Mouse (Mus musculus) embryonic facial prominence, embryonic 11.5 days (tissue): Measurements from ENCODE around the gene Dcaf12. TPM values are rescaled to one million over a fixed set of nuclear protein-coding genes. Genes with fewer than 3 reads are reported as not detected.

Source experiments
- ATAC-seq: fragments of 200-750 bp; cut with Nextera tagmentation; replicated peaks from 2 replicates; pipeline ENCODE4 v1.8.0; 2017; ENCODE audit warnings: low read depth; ENCODE audit not compliant: insufficient number of reproducible peaks, low FRiP score, low TSS enrichment
- DNase-seq: peaks from one replicate; pipeline ENCODE4 v3.0.0-alpha.2; 2015; ENCODE audit warnings: low spot score
- H3K27ac ChIP-seq: fragments of 300-500 bp; sonication (generic); replicated peaks from 2 replicates; pipeline ENCODE4 v1.5.1; 2014; ENCODE audit warnings: mild to moderate bottlenecking, low read depth, low read length, control low read depth
- H3K27me3 ChIP-seq: fragments of 300-500 bp; sonication (generic); 2 replicates; pipeline ENCODE4 v1.6.1; 2014; ENCODE audit warnings: mild to moderate bottlenecking, low read length, moderate library complexity, mixed read lengths; ENCODE audit not compliant: control insufficient read depth, insufficient read depth
- H3K36me3 ChIP-seq: fragments of 300-500 bp; sonication (generic); replicated peaks from 2 replicates; pipeline ENCODE4 v1.6.1; 2014; ENCODE audit warnings: low read depth, mild to moderate bottlenecking, low read length, moderate library complexity, mixed read lengths; ENCODE audit not compliant: control insufficient read depth, insufficient read depth
- H3K4me1 ChIP-seq: fragments of 300-500 bp; sonication (generic); 2 replicates; pipeline ENCODE4 v1.6.1; 2014; ENCODE audit warnings: low read length, mixed read lengths; ENCODE audit not compliant: control insufficient read depth, insufficient read depth
- H3K4me2 ChIP-seq: fragments of 300-500 bp; sonication (generic); 2 replicates; pipeline ENCODE4 v1.6.1; 2014; ENCODE audit warnings: low read depth, mild to moderate bottlenecking, control low read depth, low read length, moderate library complexity
- H3K4me3 ChIP-seq: fragments of 300-500 bp; sonication (generic); 2 replicates; pipeline ENCODE4 v1.5.1; 2014; ENCODE audit warnings: low read depth, low read length, control low read depth
- H3K9ac ChIP-seq: fragments of 300-500 bp; sonication (generic); replicated peaks from 2 replicates; pipeline ENCODE4 v1.6.1; 2014; ENCODE audit warnings: mild to moderate bottlenecking, control low read depth, low read length
- H3K9me3 ChIP-seq: fragments of 300-500 bp; sonication (generic); replicated peaks from 2 replicates; pipeline ENCODE4 v1.6.1; 2016; ENCODE audit warnings: mild to moderate bottlenecking, low read length, inconsistent platforms, mixed read lengths; ENCODE audit not compliant: control insufficient read depth
- WGBS: fragments of 180-500 bp; shearing (Covaris S2); extraction: QIAGEN DNeasy Blood & Tissue Kit; methylation state at CpG from one replicate; pipeline ENCODE4 v1.1.7; 2014; 5-methylcytosine and 5-hydroxymethylcytosine counted together
- polyA plus RNA-seq: library from polyadenylated mRNA; unstranded; fragments of >200 nt; fragmentation: Nextera tagmentation; extraction: Ambion mirVana; gene quantifications from 2 replicates; pipeline ENCODE4 v1.2.1, GENCODE M21; 2014

Gene Dcaf12
- polyA plus RNA-seq, 1 experiment from 2014 or later, result 48.3 TPM

DNA sequence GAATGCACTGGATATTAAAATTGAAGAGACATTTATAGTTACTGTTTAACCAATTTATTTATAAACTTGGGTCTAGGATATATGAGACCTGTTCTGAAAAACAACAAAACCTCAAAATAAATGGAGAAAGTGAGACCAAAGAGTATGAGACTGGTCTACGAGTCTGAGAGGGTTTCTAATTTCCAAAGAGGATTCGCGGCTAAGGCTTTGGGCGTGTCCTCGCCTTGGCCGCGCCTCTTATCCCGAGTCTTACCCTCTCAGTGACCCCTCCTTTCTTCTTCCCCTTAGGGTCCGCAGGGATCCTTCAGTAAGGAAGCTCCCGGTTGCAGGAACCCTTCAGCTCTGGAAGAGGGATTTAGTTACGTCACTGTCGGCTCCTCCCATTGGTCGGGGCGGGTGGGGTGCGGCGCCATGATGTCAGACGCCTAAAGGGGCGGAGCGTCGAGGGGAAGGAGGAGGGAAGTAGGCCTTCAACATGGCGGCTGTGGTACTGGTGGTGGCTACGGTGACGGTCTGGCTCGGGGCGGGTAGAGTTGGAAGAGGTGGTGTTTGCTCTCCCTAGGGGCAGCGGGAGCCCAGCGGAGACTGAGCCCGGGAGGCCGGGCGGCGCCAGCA is 34.0 kb upstream of the Dcaf12 start, which contains the start of gene Ubap1:
TSS of gene Ubap1 (plus strand) at position 413 of the 615 bp plus-strand sequence.
- peak within 1 kb of the TSS; percentile 69 for H3K9ac ChIP-seq
- H3K9me3 ChIP-seq, result no peaks in the 10 kb centered on the region
- WGBS, result under 1% methylated on average over 31 of the region's 31 CpGs
- peak within 1 kb of the TSS; percentile 34 for H3K4me2 ChIP-seq
- peak within 1 kb of the TSS; percentile 63 for H3K27ac ChIP-seq
- H3K36me3 ChIP-seq, result peaks cover 3% of the 10 kb centered on the region; the same call in 1 of the 2 replicates
- ATAC-seq, result peak; percentile 98
- peak within 1 kb of the TSS; percentile 79 for H3K4me3 ChIP-seq
- no peaks in the 10 kb centered on the region for H3K27me3 ChIP-seq
- no peaks in the 10 kb centered on the region for H3K4me1 ChIP-seq
- peak; percentile 99 for DNase-seq

DNA sequence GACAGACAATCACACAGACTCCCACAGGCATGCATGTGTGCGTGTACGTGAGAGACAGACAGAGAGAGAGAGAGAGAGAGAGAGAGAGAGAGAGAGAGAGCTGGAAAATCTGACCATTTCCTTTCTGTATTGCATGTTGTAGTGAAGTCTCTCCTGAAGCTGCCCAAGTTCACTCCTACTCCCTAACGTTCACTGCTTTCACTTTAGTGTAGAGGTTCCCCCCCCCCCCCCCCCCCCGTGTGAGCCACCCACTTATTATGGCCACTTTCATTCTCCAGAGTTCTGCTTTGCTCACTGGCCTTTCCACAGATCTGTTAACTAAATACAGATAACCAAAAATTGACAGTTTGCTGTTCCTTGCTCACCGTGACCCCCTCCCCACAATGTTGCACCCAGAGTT is 33.1 kb upstream of the Dcaf12 start:
- peaks cover 2% of the 10 kb centered on the region; the same call in 1 of the 2 replicates for H3K36me3 ChIP-seq
- ATAC-seq (no peak), DNase-seq (no peak)
- H3K9me3 ChIP-seq, result no peaks in the 10 kb centered on the region
- no peak overlapping the region for H3K9ac ChIP-seq
- no peak overlapping the region for H3K4me3 ChIP-seq
- 67% methylated on average over 3 of the region's 5 CpGs for WGBS
- no peak overlapping the region for H3K27ac ChIP-seq
- H3K4me1 ChIP-seq, result no peaks in the 10 kb centered on the region
- H3K27me3 ChIP-seq, result no peaks in the 10 kb centered on the region
- no peak overlapping the region for H3K4me2 ChIP-seq

DNA sequence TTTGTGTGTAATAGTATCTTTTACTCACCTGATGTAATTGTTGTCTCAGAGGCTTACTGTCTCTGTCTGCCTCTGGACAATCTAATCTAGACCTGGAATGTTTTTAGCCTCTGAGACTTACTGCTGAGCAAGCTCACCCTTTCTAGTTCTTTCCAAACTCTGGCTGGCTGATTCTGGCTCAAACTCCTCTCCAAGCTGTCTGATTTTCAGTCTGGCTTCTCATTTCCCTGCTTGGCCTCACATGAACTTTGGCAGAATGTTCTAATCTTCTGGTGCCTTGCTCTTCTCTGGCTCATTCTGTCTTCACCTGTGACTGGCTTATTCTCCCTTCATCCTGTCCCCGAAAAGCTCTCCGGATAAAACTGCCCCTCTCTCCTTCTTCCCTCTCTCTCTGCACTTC is 31.3 kb upstream of the Dcaf12 start:
- ATAC-seq (no peak), DNase-seq (no peak)
- H3K9ac ChIP-seq, result no peak overlapping the region
- WGBS, result 63% methylated on average over 2 of the region's 2 CpGs
- H3K4me2 ChIP-seq, result no peak overlapping the region
- H3K4me1 ChIP-seq, result no peaks in the 10 kb centered on the region
- H3K27me3 ChIP-seq, result no peaks in the 10 kb centered on the region
- no peaks in the 10 kb centered on the region for H3K36me3 ChIP-seq
- H3K9me3 ChIP-seq, result no peaks in the 10 kb centered on the region
- H3K27ac ChIP-seq, result no peak overlapping the region
- no peak overlapping the region for H3K4me3 ChIP-seq

DNA sequence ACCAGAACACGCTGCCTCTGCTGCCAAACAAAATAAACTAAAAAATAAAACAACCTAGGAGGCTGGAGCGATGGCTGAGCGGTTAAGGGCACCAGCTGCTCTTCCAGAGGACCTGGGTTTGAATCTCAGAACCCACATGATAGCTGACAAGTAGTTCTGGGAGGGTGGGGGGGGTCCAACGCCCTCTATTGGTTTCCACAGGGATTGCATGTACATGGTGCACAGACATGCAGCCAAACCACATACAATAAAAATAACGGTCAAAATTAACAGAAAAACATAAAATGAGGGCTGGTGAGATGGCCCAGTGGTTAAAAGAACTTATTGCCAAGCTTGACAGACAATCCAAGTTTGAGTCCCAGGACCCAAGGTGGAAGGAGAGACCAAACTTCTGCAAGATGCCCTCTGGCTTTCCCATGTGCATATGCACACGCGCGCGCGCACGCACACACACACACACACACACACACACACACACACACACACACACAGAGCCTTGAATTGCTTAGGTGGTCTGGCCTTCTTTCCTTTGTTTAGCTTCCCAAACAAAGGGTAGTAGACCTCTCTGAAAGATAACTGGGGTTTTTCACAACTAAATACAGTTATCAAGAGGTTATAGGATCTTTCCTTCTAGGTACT is 26.3 kb upstream of the Dcaf12 start:
- Histone ChIP-seq H3K4me1 (no peaks in the 10 kb centered on the region), H3K27me3 (no peaks in the 10 kb centered on the region), H3K4me3 (no peak overlapping the region), H3K9me3 (no peaks in the 10 kb centered on the region), H3K9ac (no peak overlapping the region), H3K27ac (no peak overlapping the region), H3K36me3 (no peaks in the 10 kb centered on the region), H3K4me2 (no peak overlapping the region)
- DNase-seq (no peak), ATAC-seq (no peak)
- WGBS, result 76% methylated on average over 11 of the region's 11 CpGs

DNA sequence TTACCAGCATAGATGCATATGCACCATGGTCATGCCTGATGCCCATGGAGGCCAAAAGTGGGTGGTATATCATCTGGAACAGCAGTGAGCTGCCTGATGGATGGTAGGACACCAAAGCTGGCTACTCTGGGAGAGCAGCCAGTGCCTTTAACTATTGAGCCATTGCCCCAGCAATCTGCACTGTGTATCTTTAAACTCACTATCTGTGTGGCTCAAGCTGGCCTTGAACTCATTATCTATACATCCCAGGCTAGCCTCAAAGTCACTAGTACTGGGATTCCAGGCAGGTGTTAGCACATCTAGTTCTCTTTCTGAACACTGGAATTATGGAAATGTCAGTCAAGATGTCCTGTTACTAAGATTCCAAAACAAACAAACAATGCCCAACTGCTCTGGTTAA is 21.9 kb upstream of the Dcaf12 start:
- DNase-seq (no peak), ATAC-seq (no peak)
- Histone ChIP-seq H3K4me1 (no peaks in the 10 kb centered on the region), H3K27me3 (no peaks in the 10 kb centered on the region), H3K9ac (no peak overlapping the region), H3K4me3 (no peak overlapping the region), H3K4me2 (no peak overlapping the region), H3K27ac (no peak overlapping the region), H3K9me3 (no peaks in the 10 kb centered on the region), H3K36me3 (no peaks in the 10 kb centered on the region)

DNA sequence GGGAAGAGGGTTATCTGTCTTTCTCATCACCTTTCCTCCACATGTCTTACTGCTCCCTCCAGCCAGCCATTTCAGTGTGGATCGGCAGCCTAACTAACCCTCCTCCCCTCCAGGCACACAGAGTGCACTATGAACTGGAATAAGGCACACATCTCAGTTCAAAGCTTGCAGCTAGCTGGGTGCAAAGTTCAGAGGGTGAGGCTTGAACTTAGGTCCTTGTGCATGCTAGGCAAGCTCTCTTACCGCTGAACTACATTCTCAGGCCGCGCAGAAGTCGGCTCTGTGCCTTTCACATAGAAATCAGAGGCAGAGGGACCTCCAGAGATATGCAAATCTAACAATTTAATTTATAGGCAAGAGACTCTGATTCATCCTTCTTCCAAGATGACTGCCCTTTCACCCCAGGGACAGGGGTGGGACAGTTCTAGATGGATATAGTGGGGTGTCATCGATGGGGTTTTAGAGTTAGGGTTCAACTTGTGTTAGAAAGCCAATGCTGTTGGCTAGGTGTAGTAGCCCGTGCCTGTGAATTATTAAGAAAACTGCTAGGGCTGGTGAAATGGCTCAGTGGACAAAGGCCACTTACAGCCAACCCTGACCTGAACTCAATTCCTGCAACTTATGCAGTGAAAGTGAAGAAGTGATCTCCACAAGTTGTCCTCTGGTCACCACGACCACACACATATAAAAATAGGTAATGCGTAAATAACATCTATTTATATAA is 17.2 kb upstream of the Dcaf12 start:
- H3K4me3 ChIP-seq, result no peak overlapping the region
- no peaks in the 10 kb centered on the region for H3K9me3 ChIP-seq
- H3K27ac ChIP-seq, result no peak overlapping the region
- DNase-seq (no peak), ATAC-seq (no peak)
- H3K4me2 ChIP-seq, result no peak overlapping the region
- no peaks in the 10 kb centered on the region for H3K27me3 ChIP-seq
- H3K36me3 ChIP-seq, result no peaks in the 10 kb centered on the region
- H3K9ac ChIP-seq, result no peak overlapping the region
- H3K4me1 ChIP-seq, result no peaks in the 10 kb centered on the region
- 86% methylated on average over 9 of the region's 9 CpGs for WGBS

DNA sequence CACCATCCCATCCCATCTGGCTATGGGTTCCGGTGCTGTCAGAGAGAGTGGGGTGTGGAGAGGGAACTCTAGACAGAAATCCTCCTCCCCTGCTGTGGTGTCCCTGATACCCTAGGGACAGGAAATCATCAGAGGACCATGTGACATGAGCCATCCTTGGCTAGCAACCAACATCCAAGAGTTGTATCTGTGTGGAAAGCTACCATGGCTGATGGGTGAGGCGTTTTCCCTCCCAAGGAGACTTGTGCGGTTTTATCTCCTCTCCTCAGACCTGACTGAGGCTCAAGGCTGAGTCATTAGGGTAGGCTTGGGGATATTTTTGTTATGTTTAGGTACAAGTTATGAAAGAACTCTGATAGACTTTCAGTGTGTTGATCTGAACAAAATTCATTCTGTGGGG is 16.4 kb upstream of the Dcaf12 start:
- 90% methylated on average over 3 of the region's 3 CpGs for WGBS
- Histone ChIP-seq H3K9ac (no peak overlapping the region), H3K27ac (no peak overlapping the region), H3K36me3 (no peaks in the 10 kb centered on the region), H3K4me2 (no peak overlapping the region), H3K4me3 (no peak overlapping the region), H3K9me3 (no peaks in the 10 kb centered on the region), H3K4me1 (no peaks in the 10 kb centered on the region), H3K27me3 (no peaks in the 10 kb centered on the region)
- ATAC-seq (no peak), DNase-seq (no peak)

DNA sequence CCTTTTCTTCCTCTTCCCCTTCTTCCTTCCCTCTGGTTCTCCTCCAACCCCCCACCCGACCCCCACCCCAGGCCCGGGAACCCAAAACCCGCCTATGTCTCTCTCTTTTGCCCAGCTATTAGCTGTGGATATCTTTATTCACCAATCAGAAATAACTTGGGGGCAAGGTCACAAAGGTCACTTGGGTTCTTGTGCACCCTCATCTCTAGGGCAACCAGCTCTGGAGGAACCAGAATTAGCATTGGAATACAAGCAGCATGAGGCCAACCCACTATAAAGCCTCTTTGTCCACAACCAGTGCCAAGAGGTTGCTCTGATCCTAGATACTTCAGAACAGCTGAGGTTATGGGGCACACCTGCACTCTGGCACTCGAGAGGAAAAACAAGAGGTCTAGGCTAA is 14.8 kb upstream of the Dcaf12 start:
- no peaks in the 10 kb centered on the region for H3K27me3 ChIP-seq
- no peak for DNase-seq
- H3K36me3 ChIP-seq, result no peaks in the 10 kb centered on the region
- no peak for ATAC-seq
- no peak overlapping the region for H3K27ac ChIP-seq
- H3K9me3 ChIP-seq, result no peaks in the 10 kb centered on the region
- H3K4me2 ChIP-seq, result no peak overlapping the region
- H3K9ac ChIP-seq, result no peak overlapping the region; the same call in 1 of the 2 replicates
- no peaks in the 10 kb centered on the region for H3K4me1 ChIP-seq
- 46% methylated on average over 4 of the region's 4 CpGs for WGBS
- no peak overlapping the region for H3K4me3 ChIP-seq
